Comparison of ENCODE assay signal across 13 mouse cellular contexts in the genomic region with DNA sequence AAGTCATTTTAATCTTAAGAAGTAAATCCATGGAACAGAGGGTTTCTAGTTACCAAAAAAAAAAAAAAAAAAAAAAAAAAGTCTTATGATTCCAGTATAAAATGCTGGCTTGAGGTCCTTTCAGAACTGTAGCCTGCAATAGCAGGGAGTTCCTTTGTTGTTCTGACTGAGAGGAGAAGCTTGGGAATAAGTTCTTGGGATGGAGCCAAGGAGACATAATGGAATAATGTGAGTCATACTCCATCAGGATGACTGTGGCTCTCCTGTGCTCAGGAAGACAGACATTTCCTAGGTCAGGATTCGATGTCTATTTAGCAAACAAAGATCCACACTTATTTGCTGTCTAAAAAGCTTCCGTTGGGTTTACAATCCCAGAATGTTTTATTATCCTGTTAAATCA.
A peak's percentile ranks its signal among the peaks of the same experiment; 100 is the strongest.
DNase-seq lines count a peak whose midpoint lies in the region; ATAC-seq lines count a peak whose summit lies in the region.
"Had no signal": no experiment of that assay in that cellular context is flagged by ENCODE, and none has a peak within 500 bp of the region (broad histone marks: within the 10 kb centered on the region; RNA-seq: fewer than 3 reads in every experiment).

No protein-coding gene starts in this region.

- H3K4me3 ChIP-seq in heart, embryonic 10.5 days: no peak overlapping the region
- H3K4me3 ChIP-seq in limb, embryonic 15.5 days: no peak overlapping the region
- H3K4me3 ChIP-seq: embryonic facial prominence, embryonic 13.5 days; limb, embryonic 13.5 days; midbrain, embryonic 13.5 days had no signal

- 68% methylated on average over 2 of the region's 2 CpGs for WGBS in heart, embryonic 10.5 days
- WGBS in limb, embryonic 15.5 days: 50% methylated on average over 2 of the region's 2 CpGs

- H3K9me3 ChIP-seq in heart, embryonic 10.5 days: no peaks in the 10 kb centered on the region
- no peaks in the 10 kb centered on the region for H3K9me3 ChIP-seq in limb, embryonic 15.5 days
- H3K9me3 ChIP-seq: embryonic facial prominence, embryonic 13.5 days; limb, embryonic 13.5 days; midbrain, embryonic 13.5 days had no signal

- no peak overlapping the region for H3K27ac ChIP-seq in heart, embryonic 10.5 days
- H3K27ac ChIP-seq in limb, embryonic 15.5 days: 0 out of 2 replicates have a peak overlapping the region, but pooled peaks have one; percentile 18
- H3K27ac ChIP-seq: embryonic facial prominence, embryonic 13.5 days; limb, embryonic 13.5 days; midbrain, embryonic 13.5 days had no signal

- intact Hi-C loops in left cerebral cortex, postnatal 14 days (cut with DNase I): no loop called here
- intact Hi-C loops in left cerebral cortex, postnatal 4 days (cut with DNase I): no loop called here

- H3K4me2 ChIP-seq in limb, embryonic 15.5 days: no peak overlapping the region
- H3K4me2 ChIP-seq: embryonic facial prominence, embryonic 13.5 days; limb, embryonic 13.5 days; midbrain, embryonic 13.5 days had no signal

- H3K36me3 ChIP-seq in heart, embryonic 10.5 days: no peaks in the 10 kb centered on the region
- H3K36me3 ChIP-seq in limb, embryonic 15.5 days: no peaks in the 10 kb centered on the region
- H3K36me3 ChIP-seq: embryonic facial prominence, embryonic 13.5 days; limb, embryonic 13.5 days; midbrain, embryonic 13.5 days had no signal

- no peak for ATAC-seq in limb, embryonic 15.5 days (ENCODE audit: insufficient number of reproducible peaks, low FRiP score, low TSS enrichment, low read depth)
- ATAC-seq: midbrain, embryonic 13.5 days had no signal

- peak; percentile 71 for DNase-seq in heart, adult 8-10 months (ENCODE audit: low spot score)
- DNase-seq in heart, embryonic 10.5 days (ENCODE audit: low spot score): no peak
- DNase-seq in left cerebral cortex, postnatal 14 days (ENCODE audit: low spot score in 2 of 2): peak; percentile 19 to 45
- DNase-seq in left cerebral cortex, postnatal 4 days: no peak
- DNase-seq in cerebellum, adult 8-10 months: peak; percentile 41
- no peak for DNase-seq in spleen, adult 12 weeks (ENCODE audit: low spot score)
- DNase-seq in spleen, postnatal 14 days (ENCODE audit: low spot score in 2 of 2): no peak
- DNase-seq: retina, postnatal 1 day; thymus, postnatal 25 days had no signal

- no peaks in the 10 kb centered on the region for H3K4me1 ChIP-seq in heart, embryonic 10.5 days
- H3K4me1 ChIP-seq in limb, embryonic 15.5 days: peaks cover 4% of the 10 kb centered on the region; the same call in 1 of the 2 replicates
- H3K4me1 ChIP-seq: embryonic facial prominence, embryonic 13.5 days; midbrain, embryonic 13.5 days had no signal

- H3K9ac ChIP-seq in limb, embryonic 15.5 days: no peak overlapping the region
- H3K9ac ChIP-seq: embryonic facial prominence, embryonic 13.5 days; limb, embryonic 13.5 days; midbrain, embryonic 13.5 days had no signal

- H3K27me3 ChIP-seq in heart, embryonic 10.5 days (ENCODE audit: insufficient read depth, poor library complexity, severe bottlenecking): no peaks in the 10 kb centered on the region; the same call in 1 of the 2 replicates
- H3K27me3 ChIP-seq in limb, embryonic 15.5 days: no peaks in the 10 kb centered on the region
- H3K27me3 ChIP-seq: embryonic facial prominence, embryonic 13.5 days; limb, embryonic 13.5 days; midbrain, embryonic 13.5 days had no signal

Comparison
In these comparisons a context has a peak if more than half of its experiments do, and no peak if none do; other contexts are left out.
1. DNase-seq: peak in heart, adult 8-10 months (single experiment), left cerebral cortex, postnatal 14 days (2 of 2) and cerebellum, adult 8-10 months (single experiment); none in heart, embryonic 10.5 days (single experiment), left cerebral cortex, postnatal 4 days (single experiment), spleen, adult 12 weeks (single experiment) and spleen, postnatal 14 days (0 of 2).